Mouse (Mus musculus) stomach, embryonic 16.5 days (tissue): ENCODE data around the gene Prdm1. TPM values are rescaled to one million over a fixed set of nuclear protein-coding genes. Genes with fewer than 3 reads are reported as not detected.

Source experiments
- ATAC-seq: fragments of 200-750 bp; cut with Nextera tagmentation; 2 replicates; pipeline ENCODE4 v1.8.0; 2017; ENCODE audit warnings: moderate number of reproducible peaks, moderate TSS enrichment; ENCODE audit not compliant: insufficient read depth, low FRiP score
- H3K27ac ChIP-seq: fragments of 300-500 bp; sonication (generic); 2 replicates; pipeline ENCODE4 v1.5.1; 2014; ENCODE audit warnings: low read length
- H3K27me3 ChIP-seq: fragments of 300-500 bp; sonication (generic); 2 replicates; pipeline ENCODE4 v1.6.1; 2014; ENCODE audit warnings: low read length, control low read depth, mixed read lengths; ENCODE audit not compliant: control insufficient read depth, insufficient read depth
- H3K36me3 ChIP-seq: fragments of 300-500 bp; sonication (generic); 2 replicates; pipeline ENCODE4 v1.6.1; 2014; ENCODE audit warnings: low read length; ENCODE audit not compliant: control insufficient read depth, insufficient read depth
- H3K4me1 ChIP-seq: fragments of 300-500 bp; sonication (generic); 2 replicates; pipeline ENCODE4 v1.6.1; 2014; ENCODE audit warnings: low read length, control low read depth, mixed read lengths; ENCODE audit not compliant: control insufficient read depth, insufficient read depth
- H3K4me2 ChIP-seq: fragments of 300-500 bp; sonication (generic); 2 replicates; pipeline ENCODE4 v1.6.1; 2014; ENCODE audit warnings: low read depth, low read length, mixed read lengths
- H3K4me3 ChIP-seq: fragments of 300-500 bp; sonication (generic); replicated peaks from 2 replicates; pipeline ENCODE4 v1.5.1; 2014; ENCODE audit warnings: mild to moderate bottlenecking, low read length
- H3K9ac ChIP-seq: fragments of 300-500 bp; sonication (generic); 2 replicates; pipeline ENCODE4 v1.6.1; 2014; ENCODE audit warnings: low read length
- H3K9me3 ChIP-seq: fragments of 300-500 bp; sonication (generic); replicated peaks from 2 replicates; pipeline ENCODE4 v1.6.1; 2016; ENCODE audit warnings: low read length, control low read depth; ENCODE audit not compliant: control insufficient read depth
- WGBS: fragments of 180-500 bp; shearing (Covaris S2); extraction: QIAGEN DNeasy Blood & Tissue Kit; methylation state at CpG from one replicate; pipeline ENCODE4 v1.1.7; 2014; 5-methylcytosine and 5-hydroxymethylcytosine counted together
- polyA plus RNA-seq: library from polyadenylated mRNA; unstranded; fragments of >200 nt; fragmentation: Nextera tagmentation; extraction: Ambion mirVana; gene quantifications from 2 replicates; pipeline ENCODE4 v1.2.1, GENCODE M21; 2015

Gene Prdm1
- polyA plus RNA-seq, 1 experiment from 2014 or later: 6.8 TPM

- H3K4me2 ChIP-seq: 0 out of 2 replicates have a peak overlapping the region, but pooled peaks have one; percentile 8
- no peaks in the 10 kb centered on the region for H3K36me3 ChIP-seq
- no peak for ATAC-seq
- H3K27me3 ChIP-seq: 0 out of 2 replicates have a peak, but pooled peaks cover 2% of the 10 kb centered on the region
- no peak overlapping the region for H3K9ac ChIP-seq
- H3K4me3 ChIP-seq: no peak overlapping the region
- H3K27ac ChIP-seq: no peak overlapping the region
- H3K9me3 ChIP-seq: no peaks in the 10 kb centered on the region
- 0 out of 2 replicates have a peak, but pooled peaks cover 3% of the 10 kb centered on the region for H3K4me1 ChIP-seq
- WGBS: 40% methylated on average over 2 of the region's 2 CpGs
These were observed 74.2 kb downstream of the Prdm1 start for GRCm38 (mm10) chr10:44454111-44454510.

- no peaks in the 10 kb centered on the region for H3K9me3 ChIP-seq
- WGBS: 73% methylated on average over 2 of the region's 2 CpGs
- peaks cover 4% of the 10 kb centered on the region; the same call in 1 of the 2 replicates for H3K4me1 ChIP-seq
- H3K36me3 ChIP-seq: no peaks in the 10 kb centered on the region
- H3K4me3 ChIP-seq: no peak overlapping the region
- H3K27ac ChIP-seq: no peak overlapping the region
- ATAC-seq: no peak
- H3K27me3 ChIP-seq: 0 out of 2 replicates have a peak, but pooled peaks cover 2% of the 10 kb centered on the region
- no peak overlapping the region for H3K4me2 ChIP-seq
- no peak overlapping the region for H3K9ac ChIP-seq
These were observed 77.5 kb downstream of the Prdm1 start for GRCm38 (mm10) chr10:44450835-44451234.

GRCm38 (mm10) chr10:44450108-44450507 lies 78.2 kb downstream of the Prdm1 start:
- 82% methylated on average over 13 of the region's 13 CpGs for WGBS
- Histone ChIP-seq H3K9ac (no peak overlapping the region), H3K27me3 (0 out of 2 replicates have a peak, but pooled peaks cover under 1% of the 10 kb centered on the region), H3K9me3 (no peaks in the 10 kb centered on the region), H3K27ac (no peak overlapping the region), H3K4me1 (peaks cover 6% of the 10 kb centered on the region; the same call in 1 of the 2 replicates), H3K4me3 (no peak overlapping the region), H3K36me3 (no peaks in the 10 kb centered on the region), H3K4me2 (no peak overlapping the region)
- ATAC-seq: no peak

- Histone ChIP-seq H3K9me3 (no peaks in the 10 kb centered on the region), H3K9ac (no peak overlapping the region), H3K27me3 (no peaks in the 10 kb centered on the region), H3K36me3 (no peaks in the 10 kb centered on the region), H3K27ac (no peak overlapping the region), H3K4me2 (no peak overlapping the region), H3K4me3 (no peak overlapping the region), H3K4me1 (peaks cover 7% of the 10 kb centered on the region; the same call in 1 of the 2 replicates)
- no peak for ATAC-seq
- WGBS: 76% methylated on average over 5 of the region's 5 CpGs
These were observed 78.6 kb downstream of the Prdm1 start for GRCm38 (mm10) chr10:44449666-44450065.

GRCm38 (mm10) chr10:44448165-44448564 lies 80.1 kb downstream of the Prdm1 start:
- Histone ChIP-seq H3K27me3 (no peaks in the 10 kb centered on the region), H3K4me1 (peaks cover 7% of the 10 kb centered on the region; the same call in 1 of the 2 replicates), H3K9ac (peak overlapping the region; percentile 34), H3K4me3 (peak overlapping the region; percentile 18), H3K36me3 (no peaks in the 10 kb centered on the region), H3K27ac (peak overlapping the region; percentile 90), H3K4me2 (peak overlapping the region; percentile 41), H3K9me3 (no peaks in the 10 kb centered on the region)
- WGBS: 12% methylated on average over 12 of the region's 12 CpGs
- ATAC-seq: peak; percentile 34; the same call in 1 of the 2 replicates

GRCm38 (mm10) chr10:44447406-44448139 lies 80.7 kb downstream of the Prdm1 start:
- Histone ChIP-seq H3K9me3 (no peaks in the 10 kb centered on the region), H3K9ac (0 out of 2 replicates have a peak overlapping the region, but pooled peaks have one; percentile 34), H3K36me3 (no peaks in the 10 kb centered on the region), H3K4me2 (peak overlapping the region; percentile 41), H3K4me1 (peaks cover 7% of the 10 kb centered on the region; the same call in 1 of the 2 replicates), H3K27me3 (no peaks in the 10 kb centered on the region), H3K27ac (peak overlapping the region; percentile 90), H3K4me3 (peak overlapping the region; percentile 18)
- 57% methylated on average over 14 of the region's 14 CpGs for WGBS
- ATAC-seq: peak; percentile 90

GRCm38 (mm10) chr10:44447001-44447400 lies 81.3 kb downstream of the Prdm1 start:
- H3K9ac ChIP-seq: no peak overlapping the region
- no peaks in the 10 kb centered on the region for H3K36me3 ChIP-seq
- 0 out of 2 replicates have a peak overlapping the region, but pooled peaks have one; percentile 2 for H3K4me2 ChIP-seq
- no peak overlapping the region for H3K4me3 ChIP-seq
- no peak for ATAC-seq
- no peaks in the 10 kb centered on the region for H3K27me3 ChIP-seq
- H3K27ac ChIP-seq: peak overlapping the region; percentile 90
- H3K4me1 ChIP-seq: peaks cover 7% of the 10 kb centered on the region; the same call in 1 of the 2 replicates
- 85% methylated on average over 10 of the region's 10 CpGs for WGBS
- H3K9me3 ChIP-seq: no peaks in the 10 kb centered on the region

GRCm38 (mm10) chr10:44444415-44444814 lies 83.9 kb downstream of the Prdm1 start:
- Histone ChIP-seq H3K4me3 (no peak overlapping the region), H3K4me1 (peaks cover 7% of the 10 kb centered on the region; the same call in 1 of the 2 replicates), H3K9ac (no peak overlapping the region), H3K9me3 (no peaks in the 10 kb centered on the region), H3K4me2 (no peak overlapping the region), H3K27me3 (no peaks in the 10 kb centered on the region), H3K36me3 (no peaks in the 10 kb centered on the region), H3K27ac (no peak overlapping the region)
- no peak for ATAC-seq
- WGBS: 75% methylated on average over 4 of the region's 4 CpGs

GRCm38 (mm10) chr10:44443696-44444095 lies 84.6 kb downstream of the Prdm1 start:
- no peak for ATAC-seq
- Histone ChIP-seq H3K27me3 (no peaks in the 10 kb centered on the region), H3K36me3 (no peaks in the 10 kb centered on the region), H3K4me3 (no peak overlapping the region), H3K4me2 (0 out of 2 replicates have a peak overlapping the region, but pooled peaks have one; percentile 16), H3K9ac (no peak overlapping the region), H3K27ac (no peak overlapping the region), H3K4me1 (peaks cover 7% of the 10 kb centered on the region; the same call in 1 of the 2 replicates), H3K9me3 (no peaks in the 10 kb centered on the region)
- 46% methylated on average over 12 of the region's 12 CpGs for WGBS
